Mouse (Mus musculus) cerebellum, adult 2 months (tissue): Measurements from ENCODE around the gene Prex1.

Experiments used
- CTCF ChIP-seq: fragments of 200-500 bp; IDR thresholded peaks from 2 replicates; pipeline ENCODE4 v1.5.1; 2011; ENCODE audit warnings: low read depth, mild to moderate bottlenecking, control low read depth, low read length, moderate library complexity, borderline replicate concordance; ENCODE audit not compliant: insufficient read depth
- POLR2A ChIP-seq: fragments of 200-500 bp; IDR thresholded peaks from 2 replicates; pipeline ENCODE4 v1.6.1; 2011; ENCODE audit warnings: low read length, control low read depth, borderline replicate concordance; ENCODE audit not compliant: insufficient read depth

GRCm38 (mm10) chr2:166535519-166535918 lies 178.1 kb downstream of the Prex1 start:
- TF ChIP-seq CTCF: no peak
- no peak for TF ChIP-seq POLR2A
